Mouse (Mus musculus) granulocyte monocyte progenitor cell, adult 5-6 weeks (primary cell): ENCODE results near the gene Dcx. TPM values are rescaled to one million over a fixed set of nuclear protein-coding genes. Genes with fewer than 3 reads are reported as not detected.

Source experiments
- ATAC-seq: replicated peaks from 2 replicates; pipeline ENCODE4 v1.8.0; 2016; ENCODE audit warnings: mild to moderate bottlenecking, moderate TSS enrichment, inconsistent platforms; ENCODE audit not compliant: poor library complexity, severe bottlenecking
- total RNA-seq, 2 experiments: library from RNA; stranded (forward) in 1 of 2; stranded (reverse) in 1 of 2; fragments of 200-712, 200-1000 nt in 1 of 2; fragments of >200 nt in 1 of 2; fragmentation: Nextera tagmentation in 1 of 2; gene quantifications; 2 replicates each; pipeline ENCODE4 v1.2.3; 2014 to 2017

Gene Dcx
- total RNA-seq, 2 experiments from 2014 or later: not detected

DNA sequence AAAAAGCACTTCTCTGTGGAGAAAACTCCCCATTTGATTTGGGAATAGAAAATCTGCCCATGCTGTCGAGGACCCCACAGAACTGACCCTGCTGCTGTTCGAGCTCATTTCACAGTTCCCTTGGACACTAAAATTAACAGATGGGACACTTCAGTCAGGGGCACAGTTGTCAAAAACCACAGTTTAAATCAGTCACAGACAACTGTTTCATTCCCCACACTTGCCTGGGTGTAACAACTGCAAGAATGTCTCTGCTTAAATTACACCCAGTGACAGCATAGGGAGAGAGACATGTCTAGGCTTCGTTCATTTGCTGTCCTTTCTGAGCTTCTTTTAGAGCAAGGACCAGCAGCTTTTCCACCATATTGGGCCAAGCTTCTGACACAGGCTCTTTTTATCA, 86.5 kb downstream of the Dcx start:
- no peak for ATAC-seq

DNA sequence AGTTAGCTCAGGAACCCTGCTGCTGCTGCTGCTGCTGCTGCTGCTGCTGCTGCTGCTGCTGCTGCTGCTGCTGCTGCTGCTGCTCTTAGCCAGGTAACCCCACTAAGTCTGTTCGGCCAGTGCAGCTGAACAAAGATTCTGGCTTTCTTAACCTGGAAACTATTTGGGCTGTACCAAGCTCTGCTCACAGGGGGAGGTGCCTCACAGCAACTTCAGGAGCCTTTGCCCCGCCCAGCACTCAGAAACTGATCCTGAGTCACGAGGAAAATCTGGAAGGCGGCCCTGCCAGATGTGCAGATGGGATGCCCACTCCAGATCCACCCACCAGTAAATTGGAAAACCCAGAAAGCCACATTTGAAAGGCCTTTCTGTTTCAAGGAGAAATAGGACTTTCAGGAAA, 105.9 kb downstream of the Dcx start, which contains the start of gene Capn6:
TSS of gene Capn6 (minus strand) at position 203 of the 400 bp plus-strand sequence.
- no peak for ATAC-seq

DNA sequence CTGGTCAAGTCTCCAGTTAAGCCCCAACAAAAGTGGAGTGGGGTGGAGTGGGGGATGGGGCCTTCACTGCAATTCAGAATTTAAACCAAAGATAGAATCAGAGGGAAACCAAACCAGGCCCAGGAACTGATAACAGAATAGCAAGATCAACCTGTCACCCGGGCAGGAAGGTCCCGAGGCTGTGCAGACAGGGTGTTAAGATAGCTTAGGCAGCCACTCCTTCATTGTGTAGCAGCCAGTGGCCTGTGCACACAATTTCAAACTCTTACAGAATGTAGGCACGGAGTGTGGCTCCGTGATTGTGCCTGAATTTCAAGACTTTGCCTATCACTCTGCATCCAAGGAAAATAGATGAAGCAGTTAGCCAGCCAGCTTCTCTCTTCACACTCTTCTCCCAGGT, 106.6 kb downstream of the Dcx start:
- no peak for ATAC-seq

DNA sequence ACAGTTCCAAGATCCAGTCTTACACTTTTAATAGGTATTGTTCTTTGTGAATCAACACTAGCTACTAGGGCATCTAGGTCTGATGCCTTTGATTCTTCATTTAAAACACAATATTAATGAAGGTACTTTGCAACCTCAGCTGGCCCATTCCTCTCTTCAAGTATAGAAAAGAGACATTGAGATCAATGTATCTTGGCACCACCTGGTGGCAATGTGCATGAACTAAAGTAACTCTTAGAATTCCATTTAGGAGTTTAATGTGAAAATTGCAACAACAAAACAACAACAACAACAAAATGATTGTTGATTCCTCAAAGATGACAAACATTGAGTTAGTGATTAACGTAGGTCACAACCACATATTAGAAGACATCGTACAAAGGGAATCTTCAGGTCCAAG, 114.2 kb downstream of the Dcx start:
- ATAC-seq: no peak

DNA sequence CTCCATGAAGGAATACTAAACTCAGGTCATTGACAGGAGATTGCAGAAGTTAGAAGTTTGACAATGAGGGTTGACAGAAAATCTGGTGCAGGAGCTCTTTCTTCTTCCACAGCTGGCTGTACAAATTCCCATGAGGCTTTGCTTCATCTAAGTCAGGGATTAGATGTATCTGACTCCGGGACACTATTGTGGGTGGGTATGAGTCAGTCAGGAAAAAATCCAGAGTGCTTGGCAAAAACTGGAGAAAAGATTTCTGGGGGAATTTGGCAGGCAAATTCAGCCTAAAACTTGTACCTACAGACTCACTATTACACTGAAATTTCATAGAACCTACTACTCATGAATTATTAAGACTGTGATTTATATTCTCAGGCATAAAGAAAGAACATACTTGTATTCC, 117.2 kb downstream of the Dcx start:
- ATAC-seq: no peak

Other genes starting within 250 kb of the Dcx start
- gene Capn6, start 105.9 kb downstream of the Dcx start, total RNA-seq (2014; fragmentation: Nextera tagmentation): not detected in 2 replicates
- gene Capn6, start 105.9 kb downstream of the Dcx start, total RNA-seq (2017): not detected in 2 replicates
- not detected in 2 replicates for gene A730046J19Rik, start 220.4 kb upstream of the Dcx start, total RNA-seq (2014; fragmentation: Nextera tagmentation)
- not detected in 2 replicates for gene A730046J19Rik, start 220.4 kb upstream of the Dcx start, total RNA-seq (2017)